Mouse (Mus musculus) heart, postnatal 25 days (tissue): ENCODE measurements around the gene Igflr1. TPM values are rescaled to one million over a fixed set of nuclear protein-coding genes. Genes with fewer than 3 reads are reported as not detected.

ENCODE experiments used
- DNase-seq: peaks from one replicate; pipeline ENCODE4 v3.0.0; 2022; ENCODE audit warnings: low spot score
- intact Hi-C: fragments of 180-260 bp; cut with DNase I; formaldehyde crosslinking; loops from one replicate; pipeline ENCODE4 v1.15.1; 2025
- microRNA-seq: library from miRNA; unstranded; fragments of <30 nt; microRNA quantifications from one replicate; pipeline ENCODE4 v1.2.0, GENCODE M21; 2022
- total RNA-seq, 2 experiments: library from RNA; stranded (reverse); gene quantifications; 2 replicates each; pipeline ENCODE4 v1.2.3; 2021

Gene Igflr1
- total RNA-seq, 2 experiments from 2014 or later = 1.3 to 1.6 TPM

DNA sequence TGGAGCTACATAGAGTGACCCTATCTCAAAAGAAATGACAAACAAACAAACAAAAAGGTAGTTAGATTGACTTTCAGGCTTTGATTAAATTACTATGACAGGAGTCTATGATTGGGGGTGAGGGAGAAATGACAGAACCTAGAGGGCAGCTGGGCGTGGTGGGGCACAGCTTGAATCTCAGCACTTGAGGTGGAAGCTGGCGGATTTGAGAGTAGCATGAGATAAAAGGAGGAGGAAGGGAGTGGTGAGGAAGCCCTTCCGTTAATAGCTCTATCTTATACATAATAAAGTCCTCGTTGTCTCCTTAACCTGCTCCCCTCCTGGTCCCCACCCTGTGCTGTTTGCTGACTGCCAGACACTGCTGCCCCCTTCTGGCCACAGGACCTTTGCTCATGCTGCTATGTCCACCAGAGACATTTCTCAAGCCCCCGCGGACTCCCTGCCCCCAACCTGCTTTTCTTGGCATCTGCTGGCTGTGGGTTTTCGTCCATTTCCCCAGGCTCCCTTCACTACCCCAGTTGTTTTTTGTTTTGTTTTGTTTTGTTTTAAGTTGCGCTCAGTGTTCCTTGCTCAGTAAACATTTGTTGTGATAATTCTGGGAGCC lies 42.6 kb downstream of the Igflr1 start:
- intact Hi-C loops = no loop called here
- no peak for DNase-seq

DNA sequence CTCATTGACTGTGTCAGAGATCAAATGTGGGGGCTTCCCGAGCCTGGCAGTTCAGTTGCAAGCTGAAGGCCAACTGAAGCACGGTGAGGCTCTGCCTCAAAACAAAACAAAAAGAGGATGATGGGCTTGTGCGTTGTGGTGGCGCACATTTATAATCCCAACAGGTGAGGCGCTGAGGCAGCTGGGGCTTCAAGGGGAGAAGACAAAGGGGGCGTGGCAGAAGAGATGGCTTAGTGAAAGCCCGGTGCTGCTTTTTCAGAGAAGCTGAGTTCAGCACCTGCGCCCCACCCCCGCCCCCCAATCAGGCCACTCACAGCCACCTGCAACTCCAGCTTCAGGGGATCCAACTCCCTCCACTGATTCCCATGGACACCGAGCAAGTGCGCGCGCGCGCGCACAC lies 43.2 kb downstream of the Igflr1 start:
- no peak for DNase-seq
- intact Hi-C loops = no loop called here

DNA sequence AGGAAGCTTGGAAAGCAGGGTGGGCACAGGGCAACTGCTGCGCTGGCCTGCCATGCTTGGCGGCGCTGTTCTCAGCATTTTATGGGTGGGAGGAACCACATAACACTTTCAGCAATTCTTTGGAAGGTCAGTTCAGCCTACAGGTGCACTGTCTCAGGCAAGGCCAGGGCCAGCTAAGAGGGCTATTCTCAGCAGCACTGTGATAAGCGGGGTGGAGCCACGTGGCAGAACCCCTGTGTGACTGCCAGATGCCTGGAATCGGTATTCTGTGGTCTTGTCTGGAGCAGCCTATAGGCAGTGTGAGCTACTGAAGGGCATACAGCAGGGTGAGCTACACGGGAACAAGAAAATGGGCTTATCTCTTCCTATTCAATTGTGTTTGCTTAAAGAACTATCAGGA lies 44.8 kb downstream of the Igflr1 start:
- intact Hi-C loops = no loop called here
- no peak for DNase-seq

DNA sequence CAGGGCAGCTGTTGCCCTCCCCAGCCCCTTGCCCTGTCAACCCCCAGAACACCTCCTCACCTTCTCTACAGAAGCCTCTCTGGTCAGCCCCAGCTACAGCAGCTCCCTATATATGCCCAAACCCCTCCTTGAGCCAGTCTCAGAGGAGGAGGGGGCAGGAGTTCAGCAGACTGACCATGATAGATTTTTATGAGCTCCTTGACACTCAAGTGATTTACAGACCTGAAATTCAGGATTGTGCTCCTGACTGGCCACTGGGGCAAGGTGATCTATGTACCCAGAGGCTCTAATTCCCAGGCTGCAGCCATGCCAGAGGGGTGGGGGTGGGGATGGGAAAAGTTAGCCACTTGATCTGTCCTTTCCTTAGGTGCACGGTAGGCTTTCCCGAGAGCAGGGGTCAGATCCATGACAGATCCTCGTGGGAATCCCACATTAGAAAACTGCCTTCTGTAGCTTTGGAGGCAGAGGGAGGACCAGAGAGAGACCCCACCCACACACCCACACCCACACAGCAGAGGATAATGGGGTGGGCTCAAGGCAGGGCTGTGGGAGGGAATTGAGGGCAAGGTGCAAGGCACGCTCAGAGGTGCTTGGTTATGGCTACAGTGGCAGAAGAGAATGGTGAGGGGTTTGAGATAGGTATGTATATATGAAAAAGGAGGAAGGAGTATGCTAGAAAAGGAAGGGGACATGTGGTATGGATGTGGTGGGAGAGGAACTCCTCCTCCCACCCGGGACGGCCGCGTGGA lies 47.6 kb downstream of the Igflr1 start, which contains the start of gene Upk1a:
TSS of gene Upk1a (minus strand) at position 194 of the 749 bp plus-strand sequence.
- intact Hi-C loops = loop anchor here (1.0 kb wide), 1 partner anchor 24 kb away; no protein-coding TSS in a partner anchor
- no peak for DNase-seq

DNA sequence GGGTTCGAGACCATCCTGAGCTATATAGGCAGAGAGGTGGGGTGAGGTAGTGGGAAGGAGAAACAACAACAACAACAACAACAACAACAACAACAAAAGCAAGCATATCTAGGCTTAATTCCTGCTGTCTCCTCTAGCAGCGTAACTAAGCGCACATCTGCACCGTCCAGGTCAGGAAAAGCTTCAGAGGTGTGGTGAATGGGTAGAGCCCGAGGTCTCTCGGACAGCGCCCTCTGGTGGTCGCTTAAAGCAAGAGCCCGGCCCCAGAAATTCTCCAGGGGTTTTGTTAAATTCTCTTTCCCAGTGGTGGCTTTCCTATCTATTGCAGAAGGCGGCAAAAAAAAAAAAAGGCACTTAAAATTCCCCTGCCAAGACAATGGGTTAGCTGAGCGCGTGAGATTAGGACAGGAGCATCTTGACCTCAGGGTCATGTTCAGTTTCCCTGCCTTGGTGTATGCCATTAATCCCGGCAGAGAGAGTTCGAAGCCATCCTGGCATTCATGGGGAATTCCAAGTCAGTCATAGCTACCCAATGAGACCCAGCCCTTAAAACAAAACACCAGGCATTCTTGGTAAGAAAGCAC lies 48.4 kb downstream of the Igflr1 start:
- no peak for DNase-seq

DNA sequence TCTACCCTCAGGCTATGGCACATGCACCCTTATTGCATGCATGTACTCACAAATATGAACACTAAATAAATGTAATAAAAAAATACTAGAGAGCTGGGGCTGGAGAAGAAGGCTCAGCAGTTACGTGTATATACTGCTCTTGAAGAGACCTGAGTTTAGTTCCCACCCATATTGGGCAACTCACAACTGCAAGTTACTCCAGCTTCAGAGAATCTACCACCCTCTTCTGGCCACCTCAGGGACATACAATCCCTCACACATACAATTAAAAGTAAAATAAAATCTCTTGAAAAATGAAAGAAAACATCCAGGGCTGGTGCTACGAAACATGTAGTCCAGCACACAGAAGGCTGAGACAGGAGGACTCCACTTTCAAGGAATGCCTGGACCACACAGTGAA lies 49.2 kb downstream of the Igflr1 start:
- no peak for DNase-seq
- intact Hi-C loops = no loop called here

More for the DNA sequence above, 48.4 kb downstream of the Igflr1 start:
- intact Hi-C loops = loop anchor here (1.0 kb wide), 1 partner anchor 24 kb away; no protein-coding TSS in a partner anchor

DNA sequence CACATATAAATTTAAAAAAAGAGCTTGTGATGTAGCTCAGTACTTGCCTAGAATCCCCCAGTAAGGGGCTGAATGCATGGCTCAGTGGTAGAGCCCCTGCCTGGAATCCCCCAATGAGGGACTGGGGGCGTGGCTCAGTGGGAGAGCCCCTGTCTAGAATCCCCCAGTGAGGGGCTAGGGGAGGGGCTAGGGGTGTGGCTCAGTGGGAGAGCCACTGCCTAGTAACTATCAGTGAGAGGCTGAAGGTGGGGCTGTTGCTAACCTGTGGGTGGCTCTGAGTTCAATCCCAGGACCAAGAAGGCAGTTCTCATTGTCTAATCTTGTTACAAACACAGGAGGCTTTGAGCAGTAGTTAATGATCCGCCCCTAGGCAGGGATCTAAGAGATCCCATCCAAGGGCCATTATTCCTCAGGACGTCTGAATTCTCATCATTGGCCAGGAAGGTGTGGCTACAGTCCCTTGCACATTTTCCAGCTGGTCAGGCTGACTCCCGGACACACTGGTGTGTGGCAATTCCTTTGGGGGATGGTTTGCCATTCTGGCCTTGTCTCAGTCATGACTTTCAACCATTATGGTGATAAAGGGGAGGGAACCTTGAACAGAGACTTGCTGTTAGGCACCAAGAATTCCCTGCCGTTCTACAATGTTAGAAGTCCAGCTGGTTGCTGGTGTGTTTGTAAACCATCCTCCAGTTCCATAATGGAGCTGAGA lies 50.0 kb downstream of the Igflr1 start:
- DNase-seq = no peak
- intact Hi-C loops = no loop called here

Small RNA genes lying within 50 kb of the gene (microRNA-seq; reads per million reads assigned to microRNA genes)
- gene Gm38670 = 2.5 reads per million
- not detected for gene Mir3569

Other genes with a start within 250 kb of the Igflr1 start
- gene E130208F15Rik, start 243.7 kb upstream of the Igflr1 start, total RNA-seq = under 1 TPM; 0.45 to 0.99 TPM
- 10 to 100 TPM; 12.1 to 12.3 TPM for gene Sdhaf1, start 241.5 kb upstream of the Igflr1 start, total RNA-seq
- gene Lrfn3, start 202.7 kb upstream of the Igflr1 start, total RNA-seq = 1 to 10 TPM in 1 of 2 experiments, under 1 TPM in 1; 0.95 to 1.3 TPM
- gene Tyrobp, start 151.7 kb upstream of the Igflr1 start, total RNA-seq = 10 to 100 TPM; 17.7 to 18.4 TPM
- not detected for gene Hcst, start 145.6 kb upstream of the Igflr1 start, total RNA-seq
- under 1 TPM; 0.20 to 0.47 TPM for gene Nfkbid, start 143.7 kb upstream of the Igflr1 start, total RNA-seq
- 1 to 10 TPM; 3.5 TPM for gene Aplp1, start 119.9 kb upstream of the Igflr1 start, total RNA-seq
- not detected for gene Kirrel2, start 107.7 kb upstream of the Igflr1 start, total RNA-seq
- not detected for gene Nphs1, start 107.1 kb upstream of the Igflr1 start, total RNA-seq
- gene Prodh2, start 71.8 kb upstream of the Igflr1 start, total RNA-seq = not detected
- gene Arhgap33, start 30.4 kb upstream of the Igflr1 start, total RNA-seq = 1 to 10 TPM in 1 of 2 experiments, under 1 TPM in 1; 0.81 to 1.1 TPM
- 100 to 1,000 TPM; 720 to 731 TPM for gene Hspb6, start 13.2 kb upstream of the Igflr1 start, total RNA-seq
- gene Proser3, start 13.1 kb upstream of the Igflr1 start, total RNA-seq = 1 to 10 TPM; 4.5 to 4.7 TPM
- gene Lin37, start 5.6 kb upstream of the Igflr1 start, total RNA-seq = 10 to 100 TPM; 15.1 to 15.5 TPM
- gene U2af1l4, start 2.1 kb upstream of the Igflr1 start, total RNA-seq = 10 to 100 TPM; 63.7 to 66.4 TPM
- 1 to 10 TPM; 1.4 to 1.9 TPM for gene Gm49396, start 2.1 kb upstream of the Igflr1 start, total RNA-seq
- 10 to 100 TPM; 61.2 to 70.3 TPM for gene Psenen, start 1.8 kb upstream of the Igflr1 start, total RNA-seq
- 10 to 100 TPM; 17.5 to 22.7 TPM for gene Kmt2b, start 23.3 kb downstream of the Igflr1 start, total RNA-seq
- not detected for gene Zbtb32, start 33.5 kb downstream of the Igflr1 start, total RNA-seq
- gene Upk1a, start 47.4 kb downstream of the Igflr1 start, total RNA-seq = under 1 TPM in 1 of 2 experiments, not detected in 1; 0.52 TPM
- gene Cox6b1, start 60.7 kb downstream of the Igflr1 start, total RNA-seq = 1,000 to 10,000 TPM; 4,579 to 4,828 TPM
- not detected for gene Etv2, start 70.4 kb downstream of the Igflr1 start, total RNA-seq
- 10 to 100 TPM; 49.9 to 53.9 TPM for gene Rbm42, start 84.9 kb downstream of the Igflr1 start, total RNA-seq
- gene Haus5, start 99.6 kb downstream of the Igflr1 start, total RNA-seq = 1 to 10 TPM; 4.3 TPM
- under 1 TPM in 1 of 2 experiments, not detected in 1; 0.65 TPM for gene Pmis2, start 106.2 kb downstream of the Igflr1 start, total RNA-seq
- not detected for gene 2200002J24Rik, start 133.5 kb downstream of the Igflr1 start, total RNA-seq
- gene Atp4a, start 146.8 kb downstream of the Igflr1 start, total RNA-seq = not detected
- gene Tmem147, start 164.1 kb downstream of the Igflr1 start, total RNA-seq = 100 to 1,000 TPM; 269 to 278 TPM
- not detected for gene Gapdhs, start 178.3 kb downstream of the Igflr1 start, total RNA-seq
- 1 to 10 TPM; 2.3 to 5.5 TPM for gene Sbsn, start 186.0 kb downstream of the Igflr1 start, total RNA-seq
- 1 to 10 TPM; 3.6 to 6.6 TPM for gene Dmkn, start 198.3 kb downstream of the Igflr1 start, total RNA-seq
- not detected for gene Krtdap, start 222.5 kb downstream of the Igflr1 start, total RNA-seq